Mouse (Mus musculus) brain, embryonic 14.5 days (tissue): ENCODE results near the gene Socs5.

Experiments
- CTCF ChIP-seq: fragments of 200-500 bp; IDR thresholded peaks from 2 replicates; pipeline ENCODE4 v1.5.1; 2012; ENCODE audit warnings: inconsistent platforms, mild to moderate bottlenecking, moderate library complexity, borderline replicate concordance; ENCODE audit not compliant: insufficient read depth, insufficient read length; ENCODE audit errors: extremely low read depth
- POLR2A ChIP-seq: fragments of 200-500 bp; IDR thresholded peaks from 2 replicates; pipeline ENCODE4 v1.6.1; 2012; ENCODE audit warnings: mild to moderate bottlenecking, inconsistent platforms, borderline replicate concordance; ENCODE audit not compliant: poor library complexity, insufficient read depth, insufficient read length, severe bottlenecking; ENCODE audit errors: extremely low read depth

GRCm38 (mm10) chr17:87063461-87063860 lies 44.0 kb upstream of the Socs5 start:
- no peak for TF ChIP-seq CTCF
- TF ChIP-seq POLR2A, result no peak
